Mouse (Mus musculus) spleen, adult 18-20 months (tissue): ENCODE data around the gene Dennd5b.
A peak's percentile ranks its signal among the peaks of the same experiment; 100 is the strongest.
"Not testable (repeated sequence)": the region's sequence is repeated elsewhere in the genome, so short reads cannot be mapped to it uniquely, and the experiment has no call there.

ENCODE experiments used
- DNase-seq, 2 experiments: peaks; one replicate each; pipeline ENCODE4 v3.0.0; 2022; ENCODE audit warnings: mixed read lengths in 2 of 2

Gene Dennd5b

GRCm38 (mm10) chr6:149101076-149101942, at the start of gene Dennd5b:
TSS of gene Dennd5b (minus strand) at chr6:149101680.
- peak; percentile 68 to 76 for DNase-seq

DNA sequence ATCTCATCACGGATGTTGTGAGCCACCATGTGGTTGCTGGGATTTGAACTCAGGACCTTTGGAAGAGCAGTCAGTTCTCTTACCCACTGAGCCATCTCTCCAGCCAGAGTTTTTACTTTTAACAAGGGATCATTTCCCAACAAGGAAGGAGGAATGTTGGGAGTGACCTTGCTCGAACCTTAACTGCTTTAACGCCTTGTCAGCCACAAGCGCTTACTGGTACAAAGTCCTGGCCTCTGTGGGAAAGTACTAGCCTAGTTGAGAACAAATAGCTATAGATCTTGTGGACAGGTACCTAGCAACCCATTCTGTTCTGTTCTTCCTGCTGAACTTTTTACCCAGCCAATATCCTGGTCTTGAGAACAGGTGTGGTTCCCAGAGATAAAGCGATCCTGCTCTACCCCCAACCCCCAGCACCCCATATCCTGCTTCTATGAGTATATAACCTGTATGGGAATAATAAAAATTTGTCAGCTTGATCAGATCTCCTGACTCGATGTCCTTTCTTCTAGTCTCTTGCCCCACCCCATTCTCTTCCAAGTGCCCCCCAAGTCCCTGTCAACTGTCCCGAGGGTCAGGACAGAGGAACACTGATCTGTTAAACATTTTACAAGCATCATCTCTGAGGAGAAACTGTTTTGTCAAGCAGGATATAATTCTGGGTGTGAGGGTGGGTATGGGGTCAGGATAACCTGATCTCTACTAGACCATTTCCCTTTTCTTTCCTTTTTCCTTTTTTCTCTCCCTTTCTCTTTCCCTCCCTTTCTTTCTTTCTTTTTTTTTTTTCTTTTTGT, 47.2 kb upstream of the Dennd5b start:
- no peak for DNase-seq

GRCm38 (mm10) chr6:149145143-149145542, 43.7 kb upstream of the Dennd5b start:
- DNase-seq: no peak

GRCm38 (mm10) chr6:149141393-149142173, 40.1 kb upstream of the Dennd5b start:
- peak; percentile 67 to 82 for DNase-seq

DNA sequence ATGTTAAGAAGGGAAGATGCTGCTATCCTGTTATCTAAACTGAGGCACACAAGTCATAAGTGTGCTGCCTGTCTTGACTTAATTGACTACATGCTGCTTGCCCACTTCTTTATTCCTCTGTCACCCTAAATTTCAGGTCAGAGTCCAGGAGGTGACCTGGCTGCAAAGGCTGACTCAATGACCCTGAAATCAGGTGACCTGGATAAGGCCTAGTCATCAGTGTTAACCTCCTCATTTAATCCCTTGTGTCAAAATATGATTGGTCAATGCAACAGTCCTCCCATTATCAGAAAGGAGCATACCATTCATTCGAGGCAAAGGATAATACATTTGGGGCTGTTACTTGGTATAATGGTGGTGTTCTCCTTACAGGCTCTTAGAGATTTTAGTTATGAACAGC, 38.0 kb upstream of the Dennd5b start, which contains the start of gene Etfbkmt:
Gene Etfbkmt, plus strand, starts transcription at position 379 of the 400 bp plus-strand sequence.
- no peak for DNase-seq

- no peak for DNase-seq
These were observed 37.5 kb upstream of the Dennd5b start for GRCm38 (mm10) chr6:149139011-149139410.

- no peak for DNase-seq
These were observed 36.5 kb upstream of the Dennd5b start for GRCm38 (mm10) chr6:149137936-149138335.

GRCm38 (mm10) chr6:149135631-149136030, 34.2 kb upstream of the Dennd5b start:
- DNase-seq: no peak

- DNase-seq: no peak
These were observed 33.1 kb upstream of the Dennd5b start for GRCm38 (mm10) chr6:149134391-149135150.

GRCm38 (mm10) chr6:149132311-149133077, 31.0 kb upstream of the Dennd5b start:
- DNase-seq: peak in 1 of 2 experiments; percentile 33

DNA sequence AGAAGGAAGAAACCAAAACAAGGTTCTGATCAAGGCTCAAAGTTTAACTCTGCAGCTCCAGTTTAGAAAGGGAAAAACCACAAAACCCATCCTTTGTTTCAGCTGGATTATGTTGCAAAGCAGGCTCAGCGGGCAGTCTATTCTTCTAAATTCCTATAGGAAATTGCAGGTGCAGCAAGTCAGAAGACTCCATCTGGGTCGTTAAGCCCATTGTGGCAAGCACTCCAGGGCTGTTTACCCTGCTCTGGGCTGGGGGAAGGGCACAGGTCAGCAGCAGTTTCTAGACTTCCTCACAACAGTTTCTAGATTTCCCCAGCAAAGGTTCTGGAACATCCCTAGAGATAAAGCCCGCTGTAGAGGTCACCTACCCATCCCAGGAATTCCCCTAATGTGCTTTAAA, 29.6 kb upstream of the Dennd5b start:
- DNase-seq: no peak

DNA sequence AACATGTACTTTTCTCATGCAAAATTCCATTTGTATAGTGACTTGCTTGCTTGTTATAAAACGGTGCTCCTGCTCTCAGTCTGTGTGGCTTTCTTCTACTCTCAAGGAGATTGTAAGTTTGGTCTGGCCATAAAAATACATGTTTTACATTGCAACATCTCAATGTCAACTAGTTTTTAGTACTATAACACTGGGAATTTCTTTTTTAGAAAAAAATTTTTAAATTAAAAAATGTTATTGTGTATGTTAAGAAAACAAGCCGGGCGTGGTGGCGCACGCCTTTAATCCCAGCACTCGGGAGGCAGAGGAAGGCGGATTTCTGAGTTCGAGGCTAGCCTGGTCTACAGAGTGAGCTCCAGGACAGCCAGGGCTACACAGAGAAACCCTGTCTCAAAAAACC, 28.4 kb upstream of the Dennd5b start, which contains the start of gene Gm10203:
Gene Gm10203, plus strand, starts transcription at position 301 of the 400 bp plus-strand sequence.
- not testable (repeated sequence) for DNase-seq

DNA sequence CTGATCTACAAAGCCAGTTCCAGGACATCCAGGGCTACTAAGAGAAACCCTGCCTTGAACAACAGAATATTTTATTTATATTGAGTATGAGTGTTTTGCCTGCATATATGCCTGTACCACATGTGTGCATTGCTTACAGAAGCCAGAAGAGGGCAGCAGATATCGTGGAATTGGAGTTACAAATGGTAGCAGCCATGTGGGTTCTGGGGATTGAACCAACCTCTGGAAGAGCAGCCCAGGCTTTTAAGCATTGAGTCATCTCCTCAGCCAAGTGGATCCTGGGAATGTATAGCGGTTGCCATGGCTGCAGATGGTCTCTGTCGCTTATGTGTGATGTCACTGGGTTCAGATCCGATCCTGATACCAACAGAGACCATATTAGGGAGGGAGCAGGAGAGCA, 25.2 kb upstream of the Dennd5b start:
- DNase-seq: peak in 1 of 2 experiments; percentile 49

DNA sequence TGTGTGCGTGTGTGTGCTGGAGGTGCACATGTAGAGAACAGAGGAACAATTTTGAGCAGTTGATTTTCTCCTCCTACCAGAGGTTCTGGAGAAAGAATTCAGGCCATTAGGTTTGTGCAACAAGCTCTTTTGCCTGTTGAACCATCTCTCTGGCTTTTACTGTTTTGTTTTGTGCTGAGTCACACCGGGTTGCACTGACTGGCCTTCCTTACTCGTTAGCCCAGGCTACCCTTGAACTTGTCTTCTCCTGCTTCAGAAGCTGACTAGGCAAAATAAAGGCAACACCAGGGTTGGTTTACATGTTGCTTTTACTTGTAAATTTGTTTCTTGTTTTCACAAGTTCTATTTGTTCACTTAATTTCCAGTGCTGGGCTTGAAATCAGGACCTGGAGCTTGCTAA, 21.6 kb upstream of the Dennd5b start:
- no peak for DNase-seq

DNA sequence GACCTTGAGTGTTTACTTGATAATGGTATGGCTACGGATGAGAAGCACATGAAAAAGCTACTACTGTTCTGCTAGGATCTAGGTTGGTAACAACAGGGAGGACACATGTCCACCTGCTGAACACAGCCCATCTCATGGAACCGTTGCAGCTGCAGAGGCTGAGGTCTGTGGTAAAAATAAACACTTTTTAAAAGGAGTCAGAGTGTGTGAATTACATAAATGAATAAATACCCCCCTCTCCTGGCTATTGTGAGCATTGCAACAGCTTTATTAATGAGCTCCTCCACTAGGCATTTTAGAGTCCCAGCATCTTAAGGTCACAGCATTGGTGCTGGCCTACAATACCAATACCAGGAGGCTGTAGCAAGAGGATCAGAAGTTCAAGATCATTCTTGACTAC, 18.4 kb upstream of the Dennd5b start:
- DNase-seq: peak in 1 of 2 experiments; percentile 47

DNA sequence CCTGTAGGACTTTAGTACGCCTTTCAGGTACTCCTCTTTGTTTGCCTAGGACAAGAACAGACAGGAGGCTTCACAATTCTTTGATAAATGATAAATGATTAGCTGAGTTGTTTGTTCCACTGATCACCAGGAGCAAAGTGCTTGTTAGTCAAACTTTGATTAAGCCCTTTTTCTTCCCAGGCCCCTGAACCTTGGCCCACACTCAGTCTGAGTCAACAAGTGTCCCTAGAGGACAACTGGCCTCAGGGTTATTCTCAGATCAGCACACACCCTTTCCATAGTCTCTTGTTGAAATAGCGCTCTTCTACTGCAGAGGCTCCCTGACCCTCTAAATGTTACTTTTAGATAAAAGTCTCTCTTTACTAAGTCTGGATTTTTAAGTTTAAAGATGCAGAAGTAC, 17.5 kb upstream of the Dennd5b start:
- DNase-seq: no peak

GRCm38 (mm10) chr6:149116992-149117391, 15.5 kb upstream of the Dennd5b start:
- no peak for DNase-seq

- no peak for DNase-seq
These were observed 7.4 kb upstream of the Dennd5b start for GRCm38 (mm10) chr6:149108909-149109308.

GRCm38 (mm10) chr6:149107615-149108014, 6.1 kb upstream of the Dennd5b start:
- DNase-seq: no peak

GRCm38 (mm10) chr6:149103451-149103850, 2.0 kb upstream of the Dennd5b start:
- no peak for DNase-seq

DNA sequence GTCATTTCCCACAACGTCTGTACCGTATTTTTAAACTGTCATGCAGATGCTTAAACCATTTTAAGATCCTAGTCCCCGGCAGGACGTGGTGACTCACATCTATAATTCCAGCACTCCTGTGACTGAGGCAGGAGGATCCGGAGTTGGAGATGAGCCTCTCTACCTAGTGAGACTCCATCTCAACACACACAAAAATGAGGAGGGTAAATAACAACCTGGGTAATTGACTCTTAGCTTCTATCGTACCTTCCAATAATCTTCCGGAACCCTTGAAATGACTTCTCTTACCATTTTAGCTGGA, 413 bp upstream of the Dennd5b start:
- no peak for DNase-seq
